Mouse (Mus musculus) heart, embryonic 11.5 days (tissue): ENCODE results near the gene Prkci. TPM values are rescaled to one million over a fixed set of nuclear protein-coding genes. Genes with fewer than 3 reads are reported as not detected.
A peak's percentile ranks its signal among the peaks of the same experiment; 100 is the strongest.

Experiments
- ATAC-seq: fragments of 200-750 bp; cut with Nextera tagmentation; replicated peaks from 2 replicates; pipeline ENCODE4 v1.8.0; 2017; ENCODE audit warnings: moderate library complexity; ENCODE audit not compliant: insufficient number of reproducible peaks, low FRiP score, low TSS enrichment
- H3K27ac ChIP-seq: fragments of 300-500 bp; sonication (generic); 2 replicates; pipeline ENCODE4 v1.5.1; 2014; ENCODE audit warnings: mild to moderate bottlenecking, low read depth, low read length
- H3K27me3 ChIP-seq: fragments of 300-500 bp; sonication (generic); 2 replicates; pipeline ENCODE4 v1.6.1; 2014; ENCODE audit warnings: mild to moderate bottlenecking, low read length, mixed read lengths; ENCODE audit not compliant: control insufficient read depth, insufficient read depth
- H3K36me3 ChIP-seq: fragments of 300-500 bp; sonication (generic); 2 replicates; pipeline ENCODE4 v1.6.1; 2014; ENCODE audit warnings: mild to moderate bottlenecking, low read length, moderate library complexity, mixed read lengths; ENCODE audit not compliant: control insufficient read depth, insufficient read depth
- H3K4me1 ChIP-seq: fragments of 300-500 bp; sonication (generic); 2 replicates; pipeline ENCODE4 v1.6.1; 2014; ENCODE audit warnings: low read length; ENCODE audit not compliant: control insufficient read depth, insufficient read depth
- H3K4me2 ChIP-seq: fragments of 300-500 bp; sonication (generic); 2 replicates; pipeline ENCODE4 v1.6.1; 2014; ENCODE audit warnings: mild to moderate bottlenecking, moderate library complexity
- H3K4me3 ChIP-seq: fragments of 300-500 bp; sonication (generic); 2 replicates; pipeline ENCODE4 v1.5.1; 2014; ENCODE audit warnings: low read depth, low read length
- H3K9ac ChIP-seq: fragments of 300-500 bp; sonication (generic); 2 replicates; pipeline ENCODE4 v1.6.1; 2014; ENCODE audit warnings: mild to moderate bottlenecking, low read depth, low read length, moderate library complexity
- H3K9me3 ChIP-seq: fragments of 300-500 bp; sonication (generic); replicated peaks from 2 replicates; pipeline ENCODE4 v1.6.1; 2016; ENCODE audit warnings: low read length; ENCODE audit not compliant: control insufficient read depth
- WGBS: fragments of 180-500 bp; shearing (Covaris S2); extraction: QIAGEN DNeasy Blood & Tissue Kit; methylation state at CpG from one replicate; pipeline ENCODE4 v1.1.7; 2014; ENCODE audit not compliant: insufficient replicate concordance; 5-methylcytosine and 5-hydroxymethylcytosine counted together
- polyA plus RNA-seq: library from polyadenylated mRNA; unstranded; fragments of >200 nt; fragmentation: Nextera tagmentation; extraction: Ambion mirVana; gene quantifications from 2 replicates; pipeline ENCODE4 v1.2.1, GENCODE M21; 2014

Gene Prkci
- polyA plus RNA-seq, result 20.6 and 26.8 TPM in 2 replicates

DNA sequence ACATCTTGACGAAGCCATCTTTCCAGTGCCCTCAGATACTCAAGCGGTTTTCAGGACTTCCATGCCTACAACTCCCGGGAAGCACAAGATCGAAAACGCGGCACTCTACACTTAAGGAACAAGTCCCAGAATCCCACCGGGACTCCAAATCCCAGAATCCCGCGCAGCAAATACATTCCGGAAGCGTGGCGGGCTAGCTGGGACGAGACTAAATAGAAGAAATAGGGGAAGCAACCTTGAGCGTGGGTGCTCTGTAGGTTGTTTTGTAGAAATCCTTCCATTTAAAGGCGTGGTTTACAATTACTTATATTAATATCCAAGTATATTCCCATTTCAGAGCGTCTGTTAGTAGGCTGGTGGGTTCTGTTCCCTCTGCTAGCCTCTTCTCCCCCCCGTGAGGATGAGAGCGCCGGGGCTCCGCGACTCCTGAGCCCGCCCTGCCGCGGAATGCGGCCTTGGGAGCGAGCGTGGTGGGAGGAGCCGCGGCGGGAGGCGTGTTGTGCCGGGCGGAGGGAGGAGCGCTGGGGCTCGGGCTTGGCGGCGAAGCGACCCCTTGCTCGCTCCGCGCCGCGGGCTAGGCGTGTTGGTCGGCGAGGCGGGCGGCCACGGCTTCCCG, at the start of gene Prkci:
Gene Prkci (plus strand): TSS at position 465 of the 616 bp plus-strand sequence.
- no peaks in the 10 kb centered on the region for H3K36me3 ChIP-seq
- H3K9me3 ChIP-seq, result no peaks in the 10 kb centered on the region
- H3K9ac ChIP-seq, result peak within 1 kb of the TSS; percentile 90
- H3K27ac ChIP-seq, result peak within 1 kb of the TSS; percentile 82
- peaks cover 11% of the 10 kb centered on the region for H3K4me1 ChIP-seq
- no peaks in the 10 kb centered on the region for H3K27me3 ChIP-seq
- WGBS, result under 1% methylated on average over 49 of the region's 50 CpGs
- ATAC-seq, result peak; percentile 96
- H3K4me3 ChIP-seq, result peak within 1 kb of the TSS; percentile 90
- H3K4me2 ChIP-seq, result peak within 1 kb of the TSS; percentile 82

DNA sequence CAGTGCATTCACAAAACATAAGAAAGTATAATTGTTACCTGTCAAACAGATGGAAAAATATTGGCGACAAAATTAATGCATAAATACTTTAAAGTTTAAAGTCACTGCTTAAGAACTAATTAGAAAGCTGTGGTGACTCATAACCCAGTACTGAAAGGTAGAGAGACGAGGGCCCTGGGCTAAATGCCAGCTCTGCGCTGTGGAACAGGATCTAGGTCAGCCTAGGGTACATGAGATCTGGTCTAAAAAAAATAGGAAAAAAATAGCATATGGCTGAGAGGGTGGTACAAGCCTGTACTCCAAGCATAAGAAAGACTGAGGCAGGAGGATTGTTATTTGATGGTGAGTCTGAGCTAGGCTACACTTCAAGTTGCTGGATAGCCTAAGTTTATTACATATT, 43.9 kb upstream of the Prkci start:
- no peak for ATAC-seq
- peaks cover 14% of the 10 kb centered on the region for H3K36me3 ChIP-seq
- WGBS, result 91% methylated on average over 3 of the region's 3 CpGs
- H3K4me1 ChIP-seq, result no peaks in the 10 kb centered on the region
- no peak overlapping the region for H3K9ac ChIP-seq
- no peaks in the 10 kb centered on the region for H3K27me3 ChIP-seq
- H3K4me2 ChIP-seq, result no peak overlapping the region
- no peak overlapping the region for H3K27ac ChIP-seq
- no peaks in the 10 kb centered on the region for H3K9me3 ChIP-seq
- H3K4me3 ChIP-seq, result no peak overlapping the region

DNA sequence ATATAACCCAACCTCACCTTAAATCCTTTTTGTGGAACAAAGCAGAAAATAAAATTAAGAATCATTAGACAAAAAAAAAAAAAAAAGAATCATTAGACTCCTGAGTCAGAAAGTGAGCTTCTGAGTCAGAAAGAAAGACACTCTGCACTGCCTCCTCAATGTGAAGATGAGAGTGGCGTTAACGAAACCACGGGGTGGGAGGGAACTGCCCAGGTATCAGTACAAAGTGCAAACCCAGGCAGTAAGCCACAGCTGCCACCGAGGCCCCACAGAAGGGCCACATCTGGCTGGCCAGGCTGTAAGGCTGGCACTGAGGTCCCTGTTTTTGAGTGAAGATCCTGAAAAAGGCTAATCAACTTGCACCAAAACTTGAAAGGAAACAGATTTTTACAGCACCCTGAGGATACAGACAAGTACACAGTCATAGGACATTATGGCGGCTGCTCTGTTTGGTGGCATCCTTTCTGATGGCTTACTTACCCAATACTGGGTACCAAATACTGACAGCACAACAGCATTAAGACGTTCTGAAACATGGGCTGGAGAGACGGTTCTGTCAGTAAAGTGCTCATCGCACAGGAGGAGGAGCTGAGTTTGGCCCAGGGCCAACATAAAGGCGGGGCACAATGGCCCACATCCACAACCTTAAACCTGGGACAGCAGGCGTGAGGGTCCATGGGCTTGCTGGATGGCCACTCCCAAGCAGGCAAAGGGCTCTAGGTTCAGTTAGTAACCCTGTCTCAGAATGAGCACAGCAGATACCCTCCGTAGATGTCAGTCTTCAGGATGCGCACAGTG, 43.1 kb upstream of the Prkci start:
- Histone ChIP-seq H3K9ac (no peak overlapping the region), H3K4me3 (no peak overlapping the region), H3K27me3 (no peaks in the 10 kb centered on the region), H3K9me3 (no peaks in the 10 kb centered on the region), H3K36me3 (peaks cover 15% of the 10 kb centered on the region), H3K4me2 (no peak overlapping the region), H3K27ac (no peak overlapping the region), H3K4me1 (no peaks in the 10 kb centered on the region)
- 86% methylated on average over 12 of the region's 12 CpGs for WGBS
- no peak for ATAC-seq

DNA sequence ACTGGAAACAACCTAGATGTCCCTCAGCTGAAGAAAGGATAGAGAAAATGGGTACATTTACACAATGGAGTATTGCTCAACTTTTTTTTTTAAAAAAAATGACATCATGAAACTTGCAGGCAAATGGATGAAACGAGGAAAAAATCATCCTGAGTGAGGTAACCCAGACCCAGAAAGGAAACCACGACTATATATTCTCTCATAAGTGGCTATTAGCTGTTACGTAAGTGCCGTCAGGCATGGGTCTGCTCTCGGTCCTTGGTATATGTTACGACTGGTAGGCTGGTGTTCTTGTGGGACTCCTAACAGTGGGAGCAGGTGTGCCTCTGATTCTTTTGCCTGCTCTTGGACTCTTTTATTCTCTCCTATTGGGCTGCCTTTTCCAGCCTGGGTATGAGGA, 39.2 kb upstream of the Prkci start:
- no peaks in the 10 kb centered on the region for H3K27me3 ChIP-seq
- H3K4me3 ChIP-seq, result no peak overlapping the region
- H3K9ac ChIP-seq, result no peak overlapping the region
- no peaks in the 10 kb centered on the region for H3K9me3 ChIP-seq
- no peak overlapping the region for H3K27ac ChIP-seq
- H3K36me3 ChIP-seq, result peaks cover 15% of the 10 kb centered on the region
- ATAC-seq, result no peak
- no peak overlapping the region for H3K4me2 ChIP-seq
- WGBS, result 92% methylated on average over 6 of the region's 6 CpGs
- peaks cover 10% of the 10 kb centered on the region for H3K4me1 ChIP-seq

DNA sequence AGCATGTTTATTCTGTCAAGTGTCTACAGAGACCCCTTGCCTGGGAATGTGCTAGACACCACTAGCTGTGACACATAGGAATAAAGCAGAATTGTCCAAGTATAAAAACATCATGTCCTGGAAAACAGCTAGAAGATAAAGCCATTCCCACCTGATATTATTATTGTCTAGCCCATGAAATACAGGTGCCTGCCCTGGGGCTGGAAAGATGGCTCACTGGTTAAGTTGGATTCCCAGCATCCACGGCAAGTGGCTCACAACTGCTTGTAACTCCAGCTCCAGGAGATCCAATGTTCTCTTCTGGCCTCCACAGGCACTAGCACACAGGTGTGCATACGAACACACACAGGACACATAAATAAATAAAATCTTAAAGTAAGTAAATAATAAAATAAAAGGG, 36.8 kb upstream of the Prkci start:
- WGBS, result 69% methylated on average over 2 of the region's 2 CpGs
- Histone ChIP-seq H3K36me3 (peaks cover 25% of the 10 kb centered on the region), H3K9ac (no peak overlapping the region), H3K27me3 (no peaks in the 10 kb centered on the region), H3K9me3 (no peaks in the 10 kb centered on the region), H3K4me3 (no peak overlapping the region), H3K27ac (peak overlapping the region; percentile 54), H3K4me2 (no peak overlapping the region), H3K4me1 (peaks cover 10% of the 10 kb centered on the region)
- ATAC-seq, result no peak

DNA sequence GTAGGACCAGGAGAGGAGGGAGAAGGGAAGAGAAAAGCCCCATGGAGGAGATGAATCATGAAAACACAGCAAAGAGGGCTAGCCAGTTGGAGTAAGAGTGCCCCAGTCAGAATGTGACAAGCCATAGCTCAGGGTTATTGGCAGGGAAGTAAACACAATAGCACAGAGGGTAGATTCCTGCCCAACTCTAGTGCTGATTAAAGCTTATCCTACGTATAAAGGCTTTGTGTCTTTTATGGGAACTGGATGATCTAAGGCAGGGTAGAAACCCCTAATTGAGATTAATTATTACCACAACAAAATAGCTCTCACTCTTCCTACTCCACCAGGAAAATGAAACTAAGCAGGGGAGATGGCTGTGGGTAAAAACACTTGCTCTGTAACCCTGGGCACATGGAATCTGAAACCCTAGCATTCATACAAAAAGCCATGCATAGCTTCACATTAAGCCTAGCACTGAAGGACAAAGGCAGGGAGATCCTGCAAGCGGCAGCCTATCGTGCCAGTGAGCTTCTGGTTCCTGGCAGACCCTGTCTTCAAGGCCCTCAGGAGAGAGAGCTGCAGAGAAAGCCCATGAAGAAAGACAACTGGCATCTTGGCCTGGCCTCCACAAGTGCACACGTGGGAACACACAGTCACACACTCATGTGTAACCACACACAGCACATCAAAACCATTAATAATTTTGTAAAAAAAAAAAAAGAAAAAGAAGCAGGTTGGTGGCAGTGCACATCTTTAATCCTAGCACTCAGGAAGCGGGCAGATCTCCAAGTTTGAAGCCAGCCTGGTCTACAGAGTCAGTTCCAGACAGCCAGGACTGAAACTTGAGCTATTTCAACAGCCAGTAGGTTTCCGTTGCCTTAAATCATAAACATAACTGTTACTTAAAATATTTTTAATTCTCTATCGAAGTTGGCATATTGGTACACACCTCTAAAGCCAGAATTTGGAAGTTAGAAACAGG, 35.4 kb upstream of the Prkci start:
- Histone ChIP-seq H3K9me3 (no peaks in the 10 kb centered on the region), H3K4me2 (no peak overlapping the region), H3K9ac (no peak overlapping the region), H3K4me1 (peaks cover 10% of the 10 kb centered on the region), H3K27me3 (no peaks in the 10 kb centered on the region), H3K4me3 (no peak overlapping the region), H3K36me3 (peaks cover 29% of the 10 kb centered on the region), H3K27ac (0 out of 2 replicates have a peak overlapping the region, but pooled peaks have one; percentile 22)
- WGBS, result 69% methylated on average over 7 of the region's 7 CpGs
- ATAC-seq, result no peak

DNA sequence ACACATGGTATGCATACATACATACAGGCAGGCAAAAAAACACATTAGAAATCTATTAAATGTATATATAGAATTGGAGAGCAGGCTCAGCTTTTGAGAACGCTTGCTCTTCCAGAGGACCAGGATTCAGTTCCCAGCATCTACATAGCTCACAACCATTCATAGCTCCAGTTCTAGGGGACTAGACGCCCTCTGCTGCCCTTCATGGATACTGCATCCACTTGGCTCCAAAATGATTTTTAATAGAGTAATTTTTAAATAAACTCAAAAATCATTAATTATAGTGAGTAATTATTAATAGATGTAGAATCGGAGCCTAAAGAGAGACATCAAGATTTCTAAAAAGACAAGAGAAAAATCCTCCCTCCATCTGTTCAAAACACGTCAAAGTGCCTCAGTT, 32.4 kb upstream of the Prkci start:
- Histone ChIP-seq H3K4me2 (no peak overlapping the region), H3K36me3 (peaks cover 23% of the 10 kb centered on the region), H3K27ac (no peak overlapping the region), H3K4me3 (no peak overlapping the region), H3K9me3 (no peaks in the 10 kb centered on the region), H3K4me1 (peaks cover 10% of the 10 kb centered on the region), H3K27me3 (no peaks in the 10 kb centered on the region), H3K9ac (no peak overlapping the region)
- 89% methylated on average over 4 of the region's 4 CpGs for WGBS
- ATAC-seq, result no peak

DNA sequence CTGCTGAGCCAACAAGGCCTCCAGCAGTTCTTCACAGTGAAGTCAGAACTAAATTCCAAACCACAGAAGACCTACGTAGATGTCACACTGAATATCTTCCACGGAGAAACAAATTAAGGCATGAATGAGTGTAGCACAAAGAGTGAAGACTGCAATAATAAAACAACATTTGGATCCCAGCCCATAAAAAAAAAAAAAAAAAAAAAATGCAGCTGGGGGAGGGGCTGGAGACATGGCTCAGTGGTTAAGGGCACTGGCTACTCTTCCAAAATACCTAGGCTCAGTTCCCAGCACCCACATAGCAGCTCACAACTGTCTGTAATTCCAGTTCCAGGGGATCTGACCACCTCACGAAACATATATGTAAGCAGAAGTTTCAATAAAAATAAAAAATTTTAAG, 31.3 kb upstream of the Prkci start:
- Histone ChIP-seq H3K4me1 (peaks cover under 1% of the 10 kb centered on the region; the same call in 1 of the 2 replicates), H3K4me2 (no peak overlapping the region), H3K9ac (no peak overlapping the region), H3K36me3 (peaks cover 23% of the 10 kb centered on the region), H3K27me3 (no peaks in the 10 kb centered on the region), H3K27ac (no peak overlapping the region), H3K9me3 (no peaks in the 10 kb centered on the region), H3K4me3 (no peak overlapping the region)
- 85% methylated on average over 3 of the region's 3 CpGs for WGBS
- no peak for ATAC-seq
